Mouse (Mus musculus) E14TG2a.4 (cell line): ENCODE measurements at regions not wholly inside any gene's neighbourhood (a gene's known extent, or its start where the extent isn't known, plus 50 kb on each side); places are given as distances from the start of the nearest gene placed in this dataset.

Experiments
- H3K27me3 ChIP-seq: 2 replicates; pipeline ENCODE4 v1.6.1; 2014; ENCODE audit warnings: low read length, control low read depth; ENCODE audit not compliant: insufficient read depth
- H3K36me3 ChIP-seq: 2 replicates; pipeline ENCODE4 v1.6.1; 2014; ENCODE audit warnings: low read length, control low read depth; ENCODE audit not compliant: insufficient read depth
- H3K4me1 ChIP-seq: replicated peaks from 2 replicates; pipeline ENCODE4 v1.6.1; 2014; ENCODE audit warnings: low read depth, low read length, control low read depth
- H3K4me3 ChIP-seq: replicated peaks from 2 replicates; pipeline ENCODE4 v1.5.1; 2014; ENCODE audit warnings: mild to moderate bottlenecking, low read length
- H3K9me3 ChIP-seq: 2 replicates; pipeline ENCODE4 v1.6.1; 2014; ENCODE audit warnings: low read length, control low read depth
- CTCF ChIP-seq: conservative IDR thresholded peaks from 2 replicates; pipeline ENCODE4 v1.5.1; 2014; ENCODE audit warnings: low read length
- NANOG ChIP-seq: IDR thresholded peaks from 2 replicates; pipeline ENCODE4 v1.6.1; 2014; ENCODE audit warnings: borderline replicate concordance, low read length, mixed read lengths
- POU5F1 ChIP-seq: IDR thresholded peaks from 2 replicates; pipeline ENCODE4 v1.6.1; 2014; ENCODE audit warnings: low read length, borderline replicate concordance

GRCm38 (mm10) chr19:28732998-28733397 lies 53.1 kb upstream of the Glis3 start:
- no peaks in the 10 kb centered on the region for H3K4me1 ChIP-seq
- TF ChIP-seq POU5F1 (no peak), NANOG (no peak), CTCF (no peak)
- no peaks in the 10 kb centered on the region for H3K36me3 ChIP-seq
- H3K27me3 ChIP-seq = no peaks in the 10 kb centered on the region; the same call in 1 of the 2 replicates
- no peaks in the 10 kb centered on the region for H3K9me3 ChIP-seq
- H3K4me3 ChIP-seq = no peak overlapping the region

GRCm38 (mm10) chr19:28733781-28734180 lies 53.9 kb upstream of the Glis3 start:
- TF ChIP-seq POU5F1 (no peak), CTCF (no peak), NANOG (no peak)
- no peaks in the 10 kb centered on the region for H3K4me1 ChIP-seq

GRCm38 (mm10) chr19:28743176-28743793 lies 63.4 kb upstream of the Glis3 start:
- Histone ChIP-seq H3K9me3 (peaks cover 8% of the 10 kb centered on the region), H3K27me3 (no peaks in the 10 kb centered on the region), H3K4me3 (no peak overlapping the region), H3K36me3 (no peaks in the 10 kb centered on the region), H3K4me1 (no peaks in the 10 kb centered on the region)
- TF ChIP-seq POU5F1 = no peak
- TF ChIP-seq CTCF = no peak
- no peak for TF ChIP-seq NANOG

More at GRCm38 (mm10) chr19:28733781-28734180, 53.9 kb upstream of the Glis3 start:
- no peak overlapping the region for H3K4me3 ChIP-seq
- no peaks in the 10 kb centered on the region; the same call in 1 of the 2 replicates for H3K27me3 ChIP-seq
- H3K36me3 ChIP-seq = no peaks in the 10 kb centered on the region
- H3K9me3 ChIP-seq = peaks cover 7% of the 10 kb centered on the region

- H3K27me3 ChIP-seq = no peaks in the 10 kb centered on the region
- H3K4me1 ChIP-seq = no peaks in the 10 kb centered on the region
- no peaks in the 10 kb centered on the region for H3K9me3 ChIP-seq
- H3K36me3 ChIP-seq = no peaks in the 10 kb centered on the region
- H3K4me3 ChIP-seq = no peak overlapping the region
- TF ChIP-seq CTCF = no peak
- TF ChIP-seq POU5F1 = no peak
- TF ChIP-seq NANOG = no peak
These were observed 65.2 kb upstream of the Glis3 start for GRCm38 (mm10) chr19:28745105-28745504.

- Histone ChIP-seq H3K27me3 (no peaks in the 10 kb centered on the region), H3K9me3 (no peaks in the 10 kb centered on the region), H3K36me3 (no peaks in the 10 kb centered on the region), H3K4me1 (no peaks in the 10 kb centered on the region), H3K4me3 (no peak overlapping the region)
- no peak for TF ChIP-seq NANOG
- no peak for TF ChIP-seq POU5F1
- no peak for TF ChIP-seq CTCF
These were observed 65.7 kb upstream of the Glis3 start for GRCm38 (mm10) chr19:28745534-28745933.

GRCm38 (mm10) chr19:28751091-28751490 lies 71.2 kb upstream of the Glis3 start:
- Histone ChIP-seq H3K4me1 (no peaks in the 10 kb centered on the region), H3K36me3 (no peaks in the 10 kb centered on the region), H3K4me3 (no peak overlapping the region), H3K9me3 (no peaks in the 10 kb centered on the region), H3K27me3 (no peaks in the 10 kb centered on the region)
- TF ChIP-seq NANOG (no peak), POU5F1 (no peak), CTCF (no peak)

- no peaks in the 10 kb centered on the region for H3K36me3 ChIP-seq
- TF ChIP-seq NANOG (no peak), POU5F1 (no peak), CTCF (peak; percentile 62)
- no peak overlapping the region for H3K4me3 ChIP-seq
- H3K9me3 ChIP-seq = peaks cover 12% of the 10 kb centered on the region
- peaks cover 3% of the 10 kb centered on the region; the same call in 1 of the 2 replicates for H3K27me3 ChIP-seq
- H3K4me1 ChIP-seq = peaks cover 6% of the 10 kb centered on the region
These were observed 76.0 kb upstream of the Slc1a1 start for GRCm38 (mm10) chr19:28758854-28759253.

GRCm38 (mm10) chr19:28764795-28765360 lies 70.0 kb upstream of the Slc1a1 start:
- peaks cover 12% of the 10 kb centered on the region for H3K9me3 ChIP-seq
- peaks cover 22% of the 10 kb centered on the region for H3K4me1 ChIP-seq
- H3K36me3 ChIP-seq = no peaks in the 10 kb centered on the region
- peaks cover 6% of the 10 kb centered on the region; the same call in 1 of the 2 replicates for H3K27me3 ChIP-seq
- H3K4me3 ChIP-seq = peak overlapping the region; percentile 35; the same call in 1 of the 2 replicates
- TF ChIP-seq NANOG (no peak), CTCF (no peak), POU5F1 (no peak)
